Mouse (Mus musculus): ENCODE data around the gene Dpp9. TPM values are rescaled to one million over a fixed set of nuclear protein-coding genes. Genes with fewer than 3 reads are reported as not detected.

Gene Dpp9
- 18.9 and 19.5 TPM in 2 replicates for polyA plus RNA-seq (2014; fragmentation: Nextera tagmentation; extraction: Ambion mirVana)

GRCm38 (mm10) chr17:56218377-56219191 lies at the start of gene Dpp9:
Dpp9 (minus strand) TSS chr17:56218905.
- Histone ChIP-seq H3K4me2 (ENCODE audit: low read length) (peak within 1 kb of the TSS; percentile 87), H3K4me1 (ENCODE audit: control insufficient read depth in 2 of 2, insufficient read depth in 2 of 2, low read length in 2 of 2) (peaks cover 8 to 16% of the 10 kb centered on the region in 2 experiments; a peak in 3 of 4 replicates), H3K36me3 (ENCODE audit: control insufficient read depth, insufficient read depth, low read length) (peaks cover 6% of the 10 kb centered on the region; the same call in 1 of the 2 replicates), H3K4me3 (ENCODE audit: control insufficient read depth in 1 of 2, insufficient read depth in 1 of 2, low read depth in 1 of 2, low read length in 2 of 2) (peak within 1 kb of the TSS; percentile 91 to 97), H3K9ac (ENCODE audit: low read length) (peak within 1 kb of the TSS; percentile 91), H3K27ac (replicated peaks in 1 of 2; ENCODE audit: control insufficient read depth in 1 of 2, insufficient read depth in 1 of 2, low read depth in 2 of 2, low read length in 2 of 2) (peak within 1 kb of the TSS; percentile 73 to 82), H3K9me3 (ENCODE audit: control insufficient read depth, low read length) (no peaks in the 10 kb centered on the region), H3K27me3 (ENCODE audit: control insufficient read depth, insufficient read depth, low read length) (no peaks in the 10 kb centered on the region)
- WGBS = under 1% methylated on average over 76 of the region's 78 CpGs
- ATAC-seq (ENCODE audit: insufficient number of reproducible peaks, insufficient read depth, low FRiP score, low read depth) = peak; percentile 97

GRCm38 (mm10) chr17:56266271-56266670 lies 47.6 kb upstream of the Dpp9 start:
- Histone ChIP-seq H3K9ac (ENCODE audit: low read length) (no peak overlapping the region), H3K4me3 (ENCODE audit: control insufficient read depth in 1 of 2, insufficient read depth in 1 of 2, low read depth in 1 of 2, low read length in 2 of 2) (no peak overlapping the region), H3K36me3 (ENCODE audit: control insufficient read depth, insufficient read depth, low read length) (peaks cover 38% of the 10 kb centered on the region), H3K27ac (replicated peaks in 1 of 2; ENCODE audit: control insufficient read depth in 1 of 2, insufficient read depth in 1 of 2, low read depth in 2 of 2, low read length in 2 of 2) (no peak overlapping the region), H3K9me3 (ENCODE audit: control insufficient read depth, low read length) (no peaks in the 10 kb centered on the region), H3K27me3 (ENCODE audit: control insufficient read depth, insufficient read depth, low read length) (no peaks in the 10 kb centered on the region), H3K4me2 (ENCODE audit: low read length) (no peak overlapping the region), H3K4me1 (ENCODE audit: control insufficient read depth in 2 of 2, insufficient read depth in 2 of 2, low read length in 2 of 2) (peaks cover 21 to 27% of the 10 kb centered on the region in 2 experiments)
- 25% methylated on average over 3 of the region's 3 CpGs for WGBS
- no peak for ATAC-seq (ENCODE audit: insufficient number of reproducible peaks, insufficient read depth, low FRiP score, low read depth)

GRCm38 (mm10) chr17:56265869-56266268 lies 47.2 kb upstream of the Dpp9 start:
- 90% methylated on average over 3 of the region's 3 CpGs for WGBS
- no peak for ATAC-seq (ENCODE audit: insufficient number of reproducible peaks, insufficient read depth, low FRiP score, low read depth)

GRCm38 (mm10) chr17:56265011-56265410 lies 46.3 kb upstream of the Dpp9 start:
- no peak overlapping the region for H3K4me2 ChIP-seq (ENCODE audit: low read length)
- H3K27ac ChIP-seq (replicated peaks in 1 of 2; ENCODE audit: control insufficient read depth in 1 of 2, insufficient read depth in 1 of 2, low read depth in 2 of 2, low read length in 2 of 2) = no peak overlapping the region
- no peak overlapping the region for H3K4me3 ChIP-seq (ENCODE audit: control insufficient read depth in 1 of 2, insufficient read depth in 1 of 2, low read depth in 1 of 2, low read length in 2 of 2)
- peaks cover 38% of the 10 kb centered on the region for H3K36me3 ChIP-seq (ENCODE audit: control insufficient read depth, insufficient read depth, low read length)
- WGBS = 88% methylated on average over 4 of the region's 4 CpGs
- H3K9ac ChIP-seq (ENCODE audit: low read length) = no peak overlapping the region
- no peak for ATAC-seq (ENCODE audit: insufficient number of reproducible peaks, insufficient read depth, low FRiP score, low read depth)
- no peaks in the 10 kb centered on the region for H3K27me3 ChIP-seq (ENCODE audit: control insufficient read depth, insufficient read depth, low read length)
- H3K4me1 ChIP-seq (ENCODE audit: control insufficient read depth in 2 of 2, insufficient read depth in 2 of 2, low read length in 2 of 2) = peaks cover 28 to 39% of the 10 kb centered on the region in 2 experiments
- H3K9me3 ChIP-seq (ENCODE audit: control insufficient read depth, low read length) = no peaks in the 10 kb centered on the region

More at GRCm38 (mm10) chr17:56265869-56266268, 47.2 kb upstream of the Dpp9 start:
- H3K4me1 ChIP-seq (ENCODE audit: control insufficient read depth in 2 of 2, insufficient read depth in 2 of 2, low read length in 2 of 2) = peaks cover 25 to 31% of the 10 kb centered on the region in 2 experiments
- no peak overlapping the region for H3K4me2 ChIP-seq (ENCODE audit: low read length)
- H3K27me3 ChIP-seq (ENCODE audit: control insufficient read depth, insufficient read depth, low read length) = no peaks in the 10 kb centered on the region
- no peaks in the 10 kb centered on the region for H3K9me3 ChIP-seq (ENCODE audit: control insufficient read depth, low read length)
- no peak overlapping the region for H3K4me3 ChIP-seq (ENCODE audit: control insufficient read depth in 1 of 2, insufficient read depth in 1 of 2, low read depth in 1 of 2, low read length in 2 of 2)
- H3K36me3 ChIP-seq (ENCODE audit: control insufficient read depth, insufficient read depth, low read length) = peaks cover 38% of the 10 kb centered on the region
- no peak overlapping the region for H3K9ac ChIP-seq (ENCODE audit: low read length)
- H3K27ac ChIP-seq (replicated peaks in 1 of 2; ENCODE audit: control insufficient read depth in 1 of 2, insufficient read depth in 1 of 2, low read depth in 2 of 2, low read length in 2 of 2) = no peak overlapping the region

- Histone ChIP-seq H3K9me3 (ENCODE audit: control insufficient read depth, low read length) (no peaks in the 10 kb centered on the region), H3K27me3 (ENCODE audit: control insufficient read depth, insufficient read depth, low read length) (no peaks in the 10 kb centered on the region), H3K4me2 (ENCODE audit: low read length) (no peak overlapping the region), H3K27ac (replicated peaks in 1 of 2; ENCODE audit: control insufficient read depth in 1 of 2, insufficient read depth in 1 of 2, low read depth in 2 of 2, low read length in 2 of 2) (no peak overlapping the region), H3K36me3 (ENCODE audit: control insufficient read depth, insufficient read depth, low read length) (peaks cover 44% of the 10 kb centered on the region), H3K4me3 (ENCODE audit: control insufficient read depth in 1 of 2, insufficient read depth in 1 of 2, low read depth in 1 of 2, low read length in 2 of 2) (no peak overlapping the region), H3K4me1 (ENCODE audit: control insufficient read depth in 2 of 2, insufficient read depth in 2 of 2, low read length in 2 of 2) (peaks cover 33 to 44% of the 10 kb centered on the region in 2 experiments), H3K9ac (ENCODE audit: low read length) (no peak overlapping the region)
- WGBS = 25% methylated on average over 8 of the region's 8 CpGs
- no peak for ATAC-seq (ENCODE audit: insufficient number of reproducible peaks, insufficient read depth, low FRiP score, low read depth)
These were observed 45.3 kb upstream of the Dpp9 start for GRCm38 (mm10) chr17:56264020-56264419.

- peak overlapping the region; percentile 85 to 87 for H3K27ac ChIP-seq (replicated peaks in 1 of 2; ENCODE audit: control insufficient read depth in 1 of 2, insufficient read depth in 1 of 2, low read depth in 2 of 2, low read length in 2 of 2)
- no peaks in the 10 kb centered on the region for H3K9me3 ChIP-seq (ENCODE audit: control insufficient read depth, low read length)
- H3K9ac ChIP-seq (ENCODE audit: low read length) = peak overlapping the region; percentile 62
- H3K4me3 ChIP-seq (ENCODE audit: control insufficient read depth in 1 of 2, insufficient read depth in 1 of 2, low read depth in 1 of 2, low read length in 2 of 2) = no peak overlapping the region
- no peaks in the 10 kb centered on the region for H3K27me3 ChIP-seq (ENCODE audit: control insufficient read depth, insufficient read depth, low read length)
- H3K4me2 ChIP-seq (ENCODE audit: low read length) = peak overlapping the region; percentile 44
- H3K4me1 ChIP-seq (ENCODE audit: control insufficient read depth in 2 of 2, insufficient read depth in 2 of 2, low read length in 2 of 2) = peaks cover 45 to 58% of the 10 kb centered on the region in 2 experiments
- 25% methylated on average over 3 of the region's 3 CpGs for WGBS
- H3K36me3 ChIP-seq (ENCODE audit: control insufficient read depth, insufficient read depth, low read length) = peaks cover 56% of the 10 kb centered on the region
- ATAC-seq (ENCODE audit: insufficient number of reproducible peaks, insufficient read depth, low FRiP score, low read depth) = no peak
These were observed 44.0 kb upstream of the Dpp9 start for GRCm38 (mm10) chr17:56262645-56263094.

- H3K27ac ChIP-seq (replicated peaks in 1 of 2; ENCODE audit: control insufficient read depth in 1 of 2, insufficient read depth in 1 of 2, low read depth in 2 of 2, low read length in 2 of 2) = peak overlapping the region; percentile 57 to 85
- peaks cover 59% of the 10 kb centered on the region for H3K36me3 ChIP-seq (ENCODE audit: control insufficient read depth, insufficient read depth, low read length)
- H3K4me2 ChIP-seq (ENCODE audit: low read length) = peak overlapping the region; percentile 44
- peaks cover 46 to 59% of the 10 kb centered on the region in 2 experiments for H3K4me1 ChIP-seq (ENCODE audit: control insufficient read depth in 2 of 2, insufficient read depth in 2 of 2, low read length in 2 of 2)
- no peak for ATAC-seq (ENCODE audit: insufficient number of reproducible peaks, insufficient read depth, low FRiP score, low read depth)
- no peaks in the 10 kb centered on the region for H3K9me3 ChIP-seq (ENCODE audit: control insufficient read depth, low read length)
- no peaks in the 10 kb centered on the region for H3K27me3 ChIP-seq (ENCODE audit: control insufficient read depth, insufficient read depth, low read length)
- 41% methylated on average over 3 of the region's 3 CpGs for WGBS
- H3K4me3 ChIP-seq (ENCODE audit: control insufficient read depth in 1 of 2, insufficient read depth in 1 of 2, low read depth in 1 of 2, low read length in 2 of 2) = no peak overlapping the region
- H3K9ac ChIP-seq (ENCODE audit: low read length) = peak overlapping the region; percentile 62
These were observed 42.5 kb upstream of the Dpp9 start for GRCm38 (mm10) chr17:56261166-56261565.
